Mouse (Mus musculus) brown adipose tissue, adult 24 weeks (tissue): ENCODE measurements around the gene E130208F15Rik. TPM values are rescaled to one million over a fixed set of nuclear protein-coding genes. Genes with fewer than 3 reads are reported as not detected.

Source experiments
- H3K27ac ChIP-seq: fragments of 200-500 bp; replicated peaks from 2 replicates; pipeline ENCODE4 v1.5.1; 2012; ENCODE audit warnings: low read depth, mild to moderate bottlenecking, low read length
- H3K4me1 ChIP-seq: fragments of 200-500 bp; 2 replicates; pipeline ENCODE4 v1.6.1; 2012; ENCODE audit warnings: low read length, mixed read lengths; ENCODE audit not compliant: control insufficient read depth, insufficient read depth, insufficient read length
- H3K4me3 ChIP-seq: fragments of 200-500 bp; 2 replicates; pipeline ENCODE4 v1.5.1; 2012; ENCODE audit warnings: low read depth, mild to moderate bottlenecking, low read length, moderate library complexity; ENCODE audit not compliant: insufficient read depth
- polyA plus RNA-seq: library from polyadenylated mRNA; stranded (reverse); fragments of >200 nt; gene quantifications from 2 replicates; pipeline ENCODE4 v1.2.4, GENCODE M21; 2012; ENCODE audit not compliant: missing spikeins, insufficient read depth, insufficient read length

E130208F15Rik gene
- polyA plus RNA-seq, 1 experiment, result 1.6 TPM

DNA sequence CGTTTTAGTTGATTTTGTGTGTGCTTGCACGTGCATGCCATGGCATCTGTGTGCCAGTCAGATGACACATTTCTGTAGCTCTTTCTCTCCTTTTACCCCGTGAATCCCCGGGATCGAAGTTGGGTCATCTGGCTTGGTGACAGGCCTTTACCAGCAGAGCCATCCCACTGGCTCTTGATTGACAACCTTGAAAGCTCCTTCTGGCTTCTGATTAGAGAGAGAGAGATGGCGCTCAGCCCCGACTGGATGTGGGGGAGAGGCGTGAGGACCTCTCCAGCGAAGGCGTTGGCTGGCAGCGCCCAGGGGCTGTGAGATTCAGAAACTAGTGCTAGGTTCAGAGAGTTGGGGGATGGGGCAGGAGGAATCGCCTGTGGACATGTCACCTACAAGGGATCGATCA, 27.7 kb upstream of the E130208F15Rik start:
- H3K27ac ChIP-seq, result 0 out of 2 replicates have a peak overlapping the region, but pooled peaks have one; percentile 32
- H3K4me1 ChIP-seq, result peaks cover 9% of the 10 kb centered on the region
- no peak overlapping the region for H3K4me3 ChIP-seq

GRCm38 (mm10) chr7:30294296-30294695, 27.2 kb upstream of the E130208F15Rik start:
- Histone ChIP-seq H3K4me3 (no peak overlapping the region), H3K27ac (peak overlapping the region; percentile 86), H3K4me1 (peaks cover 9% of the 10 kb centered on the region)

- Histone ChIP-seq H3K4me3 (no peak overlapping the region), H3K27ac (peak overlapping the region; percentile 86), H3K4me1 (peaks cover 9% of the 10 kb centered on the region)
These were observed 26.4 kb upstream of the E130208F15Rik start for GRCm38 (mm10) chr7:30295103-30295502.

GRCm38 (mm10) chr7:30296816-30297215, 24.7 kb upstream of the E130208F15Rik start:
- Histone ChIP-seq H3K27ac (no peak overlapping the region), H3K4me3 (no peak overlapping the region), H3K4me1 (peaks cover 9% of the 10 kb centered on the region)

GRCm38 (mm10) chr7:30297266-30297665, 24.3 kb upstream of the E130208F15Rik start:
- peaks cover 9% of the 10 kb centered on the region for H3K4me1 ChIP-seq
- no peak overlapping the region for H3K4me3 ChIP-seq
- no peak overlapping the region for H3K27ac ChIP-seq

DNA sequence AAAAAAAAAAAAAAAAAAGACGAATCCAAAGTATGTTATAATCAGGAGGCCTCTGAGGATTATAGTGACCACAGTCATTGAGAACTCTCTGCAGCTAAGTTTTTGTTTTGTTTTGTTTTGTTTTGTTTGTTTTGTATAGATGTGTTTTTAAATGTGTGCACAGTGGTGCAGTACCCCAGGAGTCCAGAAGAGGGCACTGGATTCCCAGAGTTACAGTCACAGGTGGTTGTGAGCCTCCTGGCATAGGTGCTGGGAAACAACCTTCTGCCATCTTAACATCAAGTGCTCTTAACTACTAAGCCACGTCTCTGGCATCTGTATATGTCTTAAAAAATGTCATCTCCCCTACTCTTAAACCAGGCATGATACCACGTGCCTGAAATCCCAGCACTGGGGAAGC, 20.6 kb upstream of the E130208F15Rik start:
- Histone ChIP-seq H3K27ac (no peak overlapping the region), H3K4me3 (no peak overlapping the region), H3K4me1 (no peaks in the 10 kb centered on the region)

- no peak overlapping the region for H3K27ac ChIP-seq
- peaks cover 5% of the 10 kb centered on the region for H3K4me1 ChIP-seq
- H3K4me3 ChIP-seq, result no peak overlapping the region
These were observed 15.3 kb upstream of the E130208F15Rik start for GRCm38 (mm10) chr7:30306083-30306779.

- Histone ChIP-seq H3K4me3 (peak within 1 kb of the TSS; percentile 66), H3K27ac (peak within 1 kb of the TSS; percentile 88), H3K4me1 (peaks cover 5% of the 10 kb centered on the region)
These were observed 13.2 kb upstream of the E130208F15Rik start, which contains the start of gene Alkbh6 for GRCm38 (mm10) chr7:30308076-30309005. Alkbh6 (plus strand) TSS chr7:30308717.

DNA sequence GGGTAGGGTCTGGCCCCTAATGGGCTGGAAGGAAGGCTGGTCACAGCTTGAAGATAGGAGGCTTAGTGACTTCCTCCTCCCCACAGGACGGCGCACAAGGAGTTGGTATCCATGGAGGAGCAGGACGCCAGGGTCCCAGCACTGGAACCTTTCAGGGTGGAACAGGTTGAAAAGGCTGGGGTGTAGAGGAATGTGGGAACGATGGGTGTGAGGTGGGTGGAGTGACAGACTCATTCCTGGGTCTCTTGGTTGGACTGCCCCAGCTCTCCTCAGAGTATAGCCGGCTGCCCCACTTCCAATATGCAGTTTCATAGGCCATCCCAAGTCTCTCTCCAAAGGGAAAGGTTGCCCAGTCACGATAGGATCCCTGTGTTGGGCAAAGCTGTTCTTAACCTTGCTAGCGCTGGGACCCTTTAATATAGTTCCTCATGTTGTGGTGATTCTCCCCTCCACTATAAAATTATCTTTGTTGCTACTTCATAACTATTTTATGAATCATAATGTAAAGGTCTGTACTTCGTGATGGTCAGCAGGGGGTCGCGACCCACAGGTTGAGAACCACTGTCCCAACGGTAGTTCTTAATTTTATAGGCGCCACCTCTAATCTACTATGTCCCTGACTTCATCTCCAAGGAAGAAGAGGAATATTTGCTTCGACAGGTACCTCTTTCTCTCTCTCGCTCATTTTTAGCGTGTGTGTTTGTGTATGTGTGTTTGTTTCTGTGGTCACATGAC, 12.0 kb upstream of the E130208F15Rik start:
- Histone ChIP-seq H3K27ac (no peak overlapping the region), H3K4me3 (peak overlapping the region; percentile 66), H3K4me1 (peaks cover 5% of the 10 kb centered on the region)

- Histone ChIP-seq H3K27ac (no peak overlapping the region), H3K4me1 (peaks cover 5% of the 10 kb centered on the region), H3K4me3 (no peak overlapping the region)
These were observed 11.4 kb upstream of the E130208F15Rik start for GRCm38 (mm10) chr7:30310136-30310535.

GRCm38 (mm10) chr7:30313666-30314320, 7.7 kb upstream of the E130208F15Rik start:
- Histone ChIP-seq H3K4me3 (no peak overlapping the region), H3K4me1 (peaks cover 5% of the 10 kb centered on the region), H3K27ac (no peak overlapping the region)

- no peak within 1 kb of the TSS for H3K27ac ChIP-seq
- no peak within 1 kb of the TSS for H3K4me3 ChIP-seq
- no peaks in the 10 kb centered on the region for H3K4me1 ChIP-seq
These were observed 6.8 kb upstream of the E130208F15Rik start, which contains the start of gene Syne4 for GRCm38 (mm10) chr7:30314721-30315155. Syne4 (plus strand) TSS chr7:30314807.

GRCm38 (mm10) chr7:30315559-30316529, 5.7 kb upstream of the E130208F15Rik start:
- Histone ChIP-seq H3K4me3 (no peak overlapping the region), H3K27ac (no peak overlapping the region)

More at GRCm38 (mm10) chr7:30315559-30316529, 5.7 kb upstream of the E130208F15Rik start:
- H3K4me1 ChIP-seq, result no peaks in the 10 kb centered on the region
